Mouse (Mus musculus): ENCODE data around the gene Smarcd1. TPM values are rescaled to one million over a fixed set of nuclear protein-coding genes. Genes with fewer than 3 reads are reported as not detected.

Smarcd1 gene
- polyA plus RNA-seq, 2 experiments: 4.4 to 6.7 TPM

DNA sequence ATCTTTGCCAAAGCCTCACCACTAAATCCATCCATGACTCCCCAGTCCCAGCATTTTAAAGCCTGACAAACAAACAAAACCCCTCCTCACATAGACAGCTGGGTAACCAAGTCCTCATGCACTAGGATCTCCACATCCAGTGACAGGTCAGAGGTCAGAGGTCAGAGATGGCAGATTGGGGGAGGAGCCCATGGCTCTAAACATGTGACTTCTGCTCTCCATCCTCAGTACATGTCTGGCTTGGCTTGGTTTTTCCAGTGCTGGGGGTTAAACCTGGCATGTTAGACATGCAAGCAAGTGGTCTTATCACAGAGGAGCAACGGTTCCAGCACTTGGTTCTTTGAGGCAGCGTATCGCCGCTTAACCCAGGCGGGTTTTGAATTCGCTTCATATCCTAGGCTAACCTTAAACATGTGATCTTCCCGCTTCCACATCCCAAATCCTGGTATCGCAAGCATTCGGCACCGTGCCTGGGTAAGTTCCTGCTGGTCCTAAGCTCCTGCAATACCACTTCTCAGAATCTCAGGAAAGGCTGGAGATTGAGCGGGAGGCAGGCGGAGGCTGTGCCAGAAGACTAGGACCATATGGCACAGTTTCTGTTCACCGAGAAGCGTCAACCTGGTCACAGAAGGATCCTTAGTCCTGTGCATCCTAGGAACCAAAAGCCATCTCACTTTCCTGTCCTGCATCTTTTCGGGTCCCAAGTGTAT, 40.7 kb upstream of the Smarcd1 start:
- peaks cover 37% of the 10 kb centered on the region for H3K27me3 ChIP-seq (ENCODE audit: control insufficient read depth, insufficient read depth, low read length)

DNA sequence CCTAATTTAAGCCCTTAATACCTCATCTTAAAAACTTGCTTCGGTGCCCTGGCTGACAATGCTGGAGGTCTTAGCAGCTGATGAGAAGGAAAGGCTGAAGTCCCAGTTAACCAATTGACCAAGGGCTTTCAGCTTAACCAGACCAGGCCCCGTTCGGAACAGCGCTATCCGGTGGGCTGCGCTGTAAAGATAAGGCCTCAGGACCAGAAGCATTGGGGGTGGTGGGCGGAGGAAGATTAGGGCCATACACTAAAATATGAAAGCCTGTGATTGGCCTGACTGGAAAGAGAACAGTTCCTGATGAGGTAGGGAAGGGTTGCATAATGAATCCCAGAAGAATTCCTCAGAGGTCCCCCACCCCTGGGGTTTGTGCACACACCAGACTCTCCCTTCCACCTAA, 39.6 kb upstream of the Smarcd1 start:
- TF ChIP-seq EP300 (IDR thresholded peaks at IDR 0.05; ENCODE audit: low read depth) (0 out of 2 replicates have a peak, but pooled peaks have one; percentile 20), CTCF (IDR thresholded peaks at IDR 0.05; ENCODE audit: low read depth) (no peak)
- Histone ChIP-seq H3K4me2 (ENCODE audit: low read depth) (no peak overlapping the region), H3K4me3 (ENCODE audit: insufficient read depth in 1 of 2, low read depth in 2 of 2, low read length in 2 of 2) (no peak overlapping the region)

More for the DNA sequence above, 40.7 kb upstream of the Smarcd1 start:
- ATAC-seq (ENCODE audit: insufficient read depth): no peak
- 82% methylated on average over 15 of the region's 15 CpGs for WGBS (ENCODE audit: insufficient replicate concordance)
- DNase-seq (ENCODE audit: low read depth in 3 of 3, low spot score in 3 of 3): no peak
- no peak for TF ChIP-seq CTCF (IDR thresholded peaks at IDR 0.05; ENCODE audit: low read depth)
- no peak for TF ChIP-seq EP300 (IDR thresholded peaks at IDR 0.05; ENCODE audit: low read depth)
- Histone ChIP-seq H3K27ac (no peak overlapping the region), H3K9ac (replicated peaks) (no peak overlapping the region), H3K36me3 (replicated peaks; ENCODE audit: control insufficient read depth, insufficient read depth, low read depth) (no peaks in the 10 kb centered on the region), H3K4me2 (ENCODE audit: low read depth) (no peak overlapping the region), H3K4me1 (replicated peaks; ENCODE audit: control insufficient read depth in 2 of 2, insufficient read depth in 2 of 2, low read length in 1 of 2) (peaks cover 19 to 31% of the 10 kb centered on the region in 2 experiments), H3K9me3 (ENCODE audit: control insufficient read depth, low read length) (no peaks in the 10 kb centered on the region), H3K4me3 (ENCODE audit: insufficient read depth in 1 of 2, low read depth in 2 of 2, low read length in 2 of 2) (no peak overlapping the region)

DNA sequence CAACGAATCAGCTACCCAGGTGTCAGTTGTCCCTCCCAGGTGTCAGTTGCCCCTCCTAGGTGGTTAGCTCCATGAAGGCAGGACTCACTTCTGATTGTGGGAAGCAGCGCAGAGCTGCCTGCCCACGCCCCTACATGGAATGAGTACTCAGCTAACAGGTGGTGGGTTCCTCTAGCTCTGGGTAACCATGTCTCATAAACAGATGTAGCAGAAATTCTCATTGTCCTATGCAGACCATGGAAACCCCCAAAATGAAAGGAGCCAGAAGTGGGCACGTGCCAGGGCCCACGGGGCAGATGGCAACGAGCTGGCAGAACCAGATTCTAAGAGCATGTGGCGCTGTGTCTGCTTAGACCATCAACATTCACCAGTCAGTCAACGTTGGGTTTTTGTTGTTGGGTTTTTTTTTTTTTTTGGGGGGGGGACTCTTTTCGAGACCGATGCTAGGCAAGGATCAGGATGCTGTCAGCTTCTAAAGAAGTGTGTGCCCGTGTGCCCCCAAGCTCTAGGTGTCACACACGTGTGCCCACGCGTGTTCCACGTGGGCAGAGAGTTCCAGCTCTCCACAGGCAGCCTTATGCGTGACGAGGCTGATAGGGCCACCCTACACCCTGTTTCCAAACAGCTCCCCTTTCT, 37.8 kb upstream of the Smarcd1 start:
- no peak overlapping the region for H3K9ac ChIP-seq (replicated peaks)
- peaks cover 19 to 31% of the 10 kb centered on the region in 2 experiments for H3K4me1 ChIP-seq (replicated peaks; ENCODE audit: control insufficient read depth in 2 of 2, insufficient read depth in 2 of 2, low read length in 1 of 2)
- no peaks in the 10 kb centered on the region for H3K9me3 ChIP-seq (ENCODE audit: control insufficient read depth, low read length)
- 6% methylated on average over 17 of the region's 17 CpGs for WGBS (ENCODE audit: insufficient replicate concordance)
- H3K4me2 ChIP-seq (ENCODE audit: low read depth): peak overlapping the region; percentile 64
- TF ChIP-seq CTCF (IDR thresholded peaks at IDR 0.05; ENCODE audit: low read depth) (no peak), EP300 (IDR thresholded peaks at IDR 0.05; ENCODE audit: low read depth) (no peak)
- no peak overlapping the region for H3K27ac ChIP-seq
- DNase-seq (ENCODE audit: low read depth in 3 of 3, low spot score in 3 of 3) (no peak), ATAC-seq (ENCODE audit: insufficient read depth) (no peak; the same call in 1 of the 2 replicates)
- H3K27me3 ChIP-seq (ENCODE audit: control insufficient read depth, insufficient read depth, low read length): peaks cover 50% of the 10 kb centered on the region
- no peaks in the 10 kb centered on the region for H3K36me3 ChIP-seq (replicated peaks; ENCODE audit: control insufficient read depth, insufficient read depth, low read depth)
- peak overlapping the region; percentile 29 to 37 for H3K4me3 ChIP-seq (ENCODE audit: insufficient read depth in 1 of 2, low read depth in 2 of 2, low read length in 2 of 2)

More for the DNA sequence above, 39.6 kb upstream of the Smarcd1 start:
- no peaks in the 10 kb centered on the region for H3K9me3 ChIP-seq (ENCODE audit: control insufficient read depth, low read length)
- no peak for DNase-seq (ENCODE audit: low read depth in 3 of 3, low spot score in 3 of 3)
- H3K4me1 ChIP-seq (replicated peaks; ENCODE audit: control insufficient read depth in 2 of 2, insufficient read depth in 2 of 2, low read length in 1 of 2): peaks cover 19 to 31% of the 10 kb centered on the region in 2 experiments
- H3K36me3 ChIP-seq (replicated peaks; ENCODE audit: control insufficient read depth, insufficient read depth, low read depth): no peaks in the 10 kb centered on the region
- 6% methylated on average over 7 of the region's 7 CpGs for WGBS (ENCODE audit: insufficient replicate concordance)
- no peak overlapping the region for H3K27ac ChIP-seq
- H3K27me3 ChIP-seq (ENCODE audit: control insufficient read depth, insufficient read depth, low read length): peaks cover 38% of the 10 kb centered on the region
- no peak overlapping the region for H3K9ac ChIP-seq (replicated peaks)
- ATAC-seq (ENCODE audit: insufficient read depth): no peak

DNA sequence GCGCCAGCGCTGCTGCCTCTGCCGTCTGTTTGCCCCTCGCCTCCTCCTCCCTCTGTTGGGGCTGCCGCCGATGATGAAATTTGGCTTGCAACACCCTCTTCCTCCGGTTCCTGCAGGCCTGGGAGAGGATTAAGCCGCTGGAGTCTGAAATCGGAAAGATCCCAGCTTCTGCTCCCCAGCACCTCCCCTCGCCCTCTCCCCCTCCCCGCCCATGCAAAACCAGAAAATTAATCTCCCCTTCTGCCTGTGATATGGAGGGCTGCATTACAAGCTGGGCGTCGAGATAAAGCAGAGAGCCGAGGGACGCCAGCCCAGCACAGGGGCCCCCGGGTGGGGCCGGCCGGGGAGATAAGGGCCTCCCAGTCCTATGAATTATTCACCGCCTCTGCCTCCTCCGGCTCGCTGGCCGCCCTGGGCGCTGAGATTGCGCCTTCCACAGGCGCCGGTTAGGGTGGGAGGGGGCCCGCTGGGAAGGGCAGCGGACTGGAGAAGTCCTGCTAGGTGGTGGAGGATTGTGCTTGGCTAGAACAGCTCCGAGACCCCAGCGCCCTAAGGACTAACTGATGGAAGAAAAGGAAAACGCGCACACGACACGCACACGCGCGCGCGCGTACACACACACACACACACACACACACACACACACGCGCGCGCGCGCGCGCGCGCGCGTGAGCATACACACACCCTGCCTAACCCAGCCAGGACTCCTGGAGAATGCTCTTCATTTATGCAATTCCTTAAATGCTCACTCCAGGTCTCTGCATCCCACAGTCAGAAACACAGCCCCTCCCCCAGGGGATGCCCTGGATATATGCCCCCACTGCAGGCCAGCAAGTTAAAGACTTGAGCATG, 37.1 kb upstream of the Smarcd1 start:
- WGBS (ENCODE audit: insufficient replicate concordance): 1% methylated on average over 52 of the region's 52 CpGs
- no peaks in the 10 kb centered on the region for H3K36me3 ChIP-seq (replicated peaks; ENCODE audit: control insufficient read depth, insufficient read depth, low read depth)
- peaks cover 19 to 31% of the 10 kb centered on the region in 2 experiments for H3K4me1 ChIP-seq (replicated peaks; ENCODE audit: control insufficient read depth in 2 of 2, insufficient read depth in 2 of 2, low read length in 1 of 2)
- H3K27ac ChIP-seq: no peak overlapping the region
- DNase-seq (ENCODE audit: low read depth in 3 of 3, low spot score in 3 of 3) (peak; percentile 77 to 78 (median 77)), ATAC-seq (ENCODE audit: insufficient read depth) (peak; percentile 98)
- peaks cover 57% of the 10 kb centered on the region for H3K27me3 ChIP-seq (ENCODE audit: control insufficient read depth, insufficient read depth, low read length)
- no peak overlapping the region for H3K9ac ChIP-seq (replicated peaks)
- TF ChIP-seq EP300 (IDR thresholded peaks at IDR 0.05; ENCODE audit: low read depth) (peak; percentile 92), CTCF (IDR thresholded peaks at IDR 0.05; ENCODE audit: low read depth) (no peak)
- peak overlapping the region; percentile 64 for H3K4me2 ChIP-seq (ENCODE audit: low read depth)
- H3K9me3 ChIP-seq (ENCODE audit: control insufficient read depth, low read length): no peaks in the 10 kb centered on the region
- peak overlapping the region; percentile 29 to 37 for H3K4me3 ChIP-seq (ENCODE audit: insufficient read depth in 1 of 2, low read depth in 2 of 2, low read length in 2 of 2)

All from liver, embryonic 14.5 days (tissue).